Mouse (Mus musculus) liver, embryonic 11.5 days (tissue): ENCODE data around the gene Selenon. TPM values are rescaled to one million over a fixed set of nuclear protein-coding genes. Genes with fewer than 3 reads are reported as not detected.

Experiments used
- ATAC-seq: fragments of 200-750 bp; cut with Nextera tagmentation; replicated peaks from 2 replicates; pipeline ENCODE4 v1.8.0; 2017; ENCODE audit warnings: moderate number of reproducible peaks, mild to moderate bottlenecking, moderate TSS enrichment, moderate library complexity; ENCODE audit not compliant: low FRiP score
- DNase-seq: peaks from one replicate; pipeline ENCODE4 v3.0.0-alpha.2; 2017; ENCODE audit warnings: low spot score
- H3K27ac ChIP-seq: fragments of 300-500 bp; sonication (generic); 2 replicates; pipeline ENCODE4 v1.5.1; 2014; ENCODE audit warnings: mild to moderate bottlenecking, low read depth, low read length, control low read depth
- H3K27me3 ChIP-seq: fragments of 300-500 bp; sonication (generic); replicated peaks from 2 replicates; pipeline ENCODE4 v1.6.1; 2014; ENCODE audit warnings: low read length, mixed read lengths; ENCODE audit not compliant: control insufficient read depth, insufficient read depth
- H3K36me3 ChIP-seq: fragments of 300-500 bp; sonication (generic); 2 replicates; pipeline ENCODE4 v1.6.1; 2014; ENCODE audit warnings: mild to moderate bottlenecking, low read length, moderate library complexity, mixed read lengths; ENCODE audit not compliant: control insufficient read depth, insufficient read depth
- H3K4me1 ChIP-seq: fragments of 300-500 bp; sonication (generic); replicated peaks from 2 replicates; pipeline ENCODE4 v1.6.1; 2014; ENCODE audit warnings: low read length, mixed read lengths; ENCODE audit not compliant: control insufficient read depth, insufficient read depth
- H3K4me2 ChIP-seq: fragments of 300-500 bp; sonication (generic); 2 replicates; pipeline ENCODE4 v1.6.1; 2014; ENCODE audit warnings: mild to moderate bottlenecking, control low read depth, moderate library complexity
- H3K4me3 ChIP-seq: fragments of 300-500 bp; sonication (generic); 2 replicates; pipeline ENCODE4 v1.5.1; 2014; ENCODE audit warnings: low read depth, low read length, control low read depth
- H3K9ac ChIP-seq: fragments of 300-500 bp; sonication (generic); 2 replicates; pipeline ENCODE4 v1.6.1; 2014; ENCODE audit warnings: low read depth, low read length, control low read depth
- H3K9me3 ChIP-seq: fragments of 300-500 bp; sonication (generic); 2 replicates; pipeline ENCODE4 v1.6.1; 2016; ENCODE audit warnings: low read length, inconsistent platforms, mixed read lengths; ENCODE audit not compliant: control insufficient read depth
- WGBS: fragments of 180-500 bp; shearing (Covaris S2); extraction: QIAGEN DNeasy Blood & Tissue Kit; methylation state at CpG from one replicate; pipeline ENCODE4 v1.1.7; 2014; 5-methylcytosine and 5-hydroxymethylcytosine counted together
- polyA plus RNA-seq: library from polyadenylated mRNA; unstranded; fragments of >200 nt; fragmentation: Nextera tagmentation; extraction: Ambion mirVana; gene quantifications from 2 replicates; pipeline ENCODE4 v1.2.1, GENCODE M21; 2014

Gene Selenon
- polyA plus RNA-seq, 1 experiment from 2014 or later: 13.1 TPM

DNA sequence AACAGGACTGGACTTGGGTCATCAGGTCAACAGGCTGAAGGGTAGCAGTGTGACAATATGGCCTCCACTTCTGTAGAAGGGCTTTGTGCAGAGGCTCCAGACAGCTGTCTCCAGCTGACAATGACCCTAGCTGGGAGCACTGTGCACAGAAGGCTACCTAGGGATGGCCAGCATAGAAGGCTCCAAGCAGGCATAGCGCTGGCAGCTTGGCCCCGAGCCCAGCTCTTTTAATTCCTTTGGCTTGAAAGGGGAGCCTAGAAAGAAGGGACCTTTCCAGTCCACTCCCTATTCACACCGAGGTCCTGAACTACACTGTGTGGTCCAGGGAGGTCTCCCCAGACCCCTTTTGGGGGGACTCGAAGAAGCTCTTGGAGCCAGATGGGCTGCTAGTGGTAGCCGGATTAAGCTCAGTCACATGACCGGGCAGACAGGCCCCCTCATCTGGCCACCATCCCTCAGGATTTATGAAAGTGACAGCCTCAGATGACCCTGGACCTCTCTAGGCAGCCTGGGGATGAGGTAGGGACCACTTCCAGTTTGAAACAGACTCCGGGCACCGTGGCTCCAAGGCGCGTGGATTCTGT, 12.9 kb downstream of the Selenon start:
- DNase-seq (no peak), ATAC-seq (no peak)
- H3K4me1 ChIP-seq: peaks cover 8% of the 10 kb centered on the region
- H3K27ac ChIP-seq: no peak overlapping the region
- 86% methylated on average over 10 of the region's 10 CpGs for WGBS
- H3K27me3 ChIP-seq: no peaks in the 10 kb centered on the region
- H3K4me2 ChIP-seq: no peak overlapping the region
- H3K9me3 ChIP-seq: no peaks in the 10 kb centered on the region
- no peak overlapping the region for H3K4me3 ChIP-seq
- no peak overlapping the region for H3K9ac ChIP-seq
- H3K36me3 ChIP-seq: peaks cover 13% of the 10 kb centered on the region

DNA sequence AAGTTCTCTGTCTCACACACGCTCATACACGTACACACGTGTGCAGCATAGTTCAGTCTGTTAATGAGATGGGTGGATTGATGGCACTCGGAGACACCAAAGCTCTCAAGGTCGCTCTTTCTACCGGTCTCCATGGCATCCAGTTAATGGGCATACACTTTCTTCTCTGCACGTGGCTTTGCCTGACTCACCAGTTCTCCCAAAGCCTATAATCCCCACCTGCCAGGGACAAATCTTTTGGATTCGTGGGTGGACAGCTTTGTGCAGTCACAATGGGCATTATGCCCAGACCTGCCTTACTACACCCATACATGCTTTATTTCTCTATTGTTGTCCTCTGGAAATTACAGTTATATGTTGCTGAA, 16.2 kb downstream of the Selenon start:
- Histone ChIP-seq H3K4me1 (peaks cover 26% of the 10 kb centered on the region), H3K27me3 (no peaks in the 10 kb centered on the region), H3K9me3 (no peaks in the 10 kb centered on the region), H3K27ac (0 out of 2 replicates have a peak overlapping the region, but pooled peaks have one; percentile 16), H3K4me2 (peak overlapping the region; percentile 98), H3K4me3 (peak overlapping the region; percentile 98), H3K36me3 (peaks cover 3% of the 10 kb centered on the region; the same call in 1 of the 2 replicates), H3K9ac (peak overlapping the region; percentile 53; the same call in 1 of the 2 replicates)
- ATAC-seq (no peak), DNase-seq (no peak)
- WGBS: 14% methylated on average over 8 of the region's 8 CpGs

DNA sequence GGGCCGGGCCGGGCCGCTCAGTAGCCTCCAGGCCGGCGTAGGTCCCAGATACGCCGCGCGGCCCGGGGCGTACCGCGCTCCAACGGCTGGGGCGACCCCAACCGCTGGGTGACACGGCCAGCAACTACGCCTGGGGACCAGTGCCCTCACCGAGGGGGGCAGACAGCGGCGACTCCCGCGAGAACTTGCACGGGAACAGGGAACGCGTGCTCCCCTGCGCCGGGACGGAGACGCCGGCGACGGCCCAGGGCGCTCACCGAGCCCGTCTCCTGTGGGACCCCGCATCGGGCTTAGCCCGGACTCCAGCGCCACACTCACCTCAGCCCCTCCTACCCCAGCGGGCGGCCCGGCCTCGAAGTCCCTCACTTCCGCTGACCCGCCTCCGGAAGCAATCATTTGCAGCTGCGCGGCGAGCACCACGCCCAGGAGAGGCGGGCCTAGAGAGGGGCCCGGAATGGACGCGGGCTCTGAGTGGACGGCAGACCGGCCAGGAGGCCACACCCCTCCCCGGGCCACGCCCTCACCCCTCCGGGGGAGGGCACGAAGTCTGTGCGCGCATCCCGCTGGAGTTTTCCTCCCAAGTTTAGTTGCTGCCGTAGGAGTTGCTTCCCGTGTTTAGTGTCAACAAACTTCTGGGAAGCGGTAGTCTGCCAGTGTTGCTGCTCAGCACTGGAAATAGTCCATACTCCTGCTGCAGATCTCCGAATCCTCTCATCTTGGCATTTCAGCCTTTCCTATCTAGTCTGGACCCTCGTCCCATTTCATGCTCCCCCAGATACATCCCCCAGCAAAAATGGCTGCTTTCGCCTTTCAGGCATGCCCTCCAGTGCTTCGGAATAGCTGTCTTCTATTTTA, 16.8 kb downstream of the Selenon start, which contains the start of gene Mtfr1l:
TSS of gene Mtfr1l (minus strand) at position 456 of the 855 bp plus-strand sequence.
- Histone ChIP-seq H3K27ac (peak within 1 kb of the TSS; percentile 85), H3K4me3 (peak within 1 kb of the TSS; percentile 98), H3K36me3 (peaks cover 1% of the 10 kb centered on the region; the same call in 1 of the 2 replicates), H3K9me3 (no peaks in the 10 kb centered on the region), H3K4me2 (peak within 1 kb of the TSS; percentile 98), H3K9ac (peak within 1 kb of the TSS; percentile 91), H3K27me3 (no peaks in the 10 kb centered on the region), H3K4me1 (peaks cover 26% of the 10 kb centered on the region)
- ATAC-seq (peak; percentile 96), DNase-seq (peak; percentile 98)
- under 1% methylated on average over 71 of the region's 71 CpGs for WGBS

DNA sequence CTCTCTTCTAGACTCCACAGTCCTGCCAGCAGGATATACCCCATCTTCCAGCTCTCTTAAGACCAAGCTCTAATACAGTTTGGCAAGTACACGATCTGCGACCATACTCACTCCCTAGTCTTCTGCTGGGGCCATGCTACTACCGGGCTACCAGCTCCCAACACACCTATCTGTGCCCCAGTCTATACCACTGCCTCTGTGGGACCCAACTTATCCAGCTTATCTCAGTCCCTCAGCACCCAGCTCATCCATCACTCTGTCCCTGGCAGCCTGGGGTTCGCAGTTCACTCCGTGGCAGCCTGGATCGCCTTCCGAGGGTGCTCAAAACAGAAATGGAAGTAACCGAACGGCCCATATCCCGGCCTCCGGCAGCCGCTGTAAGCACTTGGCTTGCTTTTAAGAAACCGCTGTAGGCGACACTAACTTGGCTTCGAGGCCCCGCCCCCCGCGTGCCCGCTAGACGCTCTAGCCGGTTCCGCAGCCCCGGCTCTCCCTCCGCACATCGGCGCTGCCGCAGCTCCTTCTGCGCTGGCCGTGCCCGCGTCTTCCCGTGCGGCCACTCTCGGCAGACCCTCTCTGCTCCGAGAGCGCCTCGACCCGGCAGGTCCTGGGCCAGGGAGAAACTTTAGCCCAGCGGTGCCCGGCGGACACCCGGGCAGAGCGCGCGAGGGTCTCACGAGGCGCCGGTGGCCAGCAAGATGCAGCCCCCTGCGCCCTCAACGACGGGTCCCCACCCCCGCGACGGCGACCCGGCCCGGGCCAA, 17.7 kb downstream of the Selenon start:
- Histone ChIP-seq H3K27me3 (no peaks in the 10 kb centered on the region), H3K27ac (peak overlapping the region; percentile 85), H3K9me3 (no peaks in the 10 kb centered on the region), H3K4me1 (peaks cover 26% of the 10 kb centered on the region), H3K4me2 (peak overlapping the region; percentile 98), H3K36me3 (peaks cover 8% of the 10 kb centered on the region; the same call in 1 of the 2 replicates), H3K4me3 (peak overlapping the region; percentile 98), H3K9ac (peak overlapping the region; percentile 91)
- DNase-seq (peak; percentile 75), ATAC-seq (peak; percentile 72)
- WGBS: under 1% methylated on average over 56 of the region's 57 CpGs

DNA sequence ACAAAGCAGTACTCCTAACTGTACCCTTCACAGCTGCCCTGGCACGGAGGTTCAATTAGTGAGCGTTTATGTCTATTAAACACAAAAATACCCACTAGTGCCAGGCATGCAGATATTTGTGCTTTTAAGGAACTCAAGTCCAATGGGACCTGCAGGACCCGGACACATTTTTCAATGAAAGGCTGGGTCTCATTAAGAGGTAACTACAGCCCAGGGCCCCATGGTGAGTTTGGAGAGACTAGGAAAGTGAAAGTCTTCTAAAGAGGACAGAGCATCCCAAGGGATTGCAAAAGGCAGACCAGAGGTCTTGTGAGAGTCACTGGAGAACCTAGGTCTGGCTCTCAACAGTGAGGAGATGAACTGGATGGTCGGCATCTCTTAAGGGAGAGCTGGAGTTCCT, 18.5 kb downstream of the Selenon start:
- H3K36me3 ChIP-seq: peaks cover 10% of the 10 kb centered on the region
- ATAC-seq (no peak), DNase-seq (no peak)
- H3K27ac ChIP-seq: peak overlapping the region; percentile 85; the same call in 1 of the 2 replicates
- peak overlapping the region; percentile 91; the same call in 1 of the 2 replicates for H3K9ac ChIP-seq
- no peaks in the 10 kb centered on the region for H3K27me3 ChIP-seq
- H3K9me3 ChIP-seq: no peaks in the 10 kb centered on the region
- H3K4me1 ChIP-seq: peaks cover 26% of the 10 kb centered on the region
- peak overlapping the region; percentile 98 for H3K4me3 ChIP-seq
- whole genome bisulfite sequencing: 77% methylated on average over 4 of the region's 4 CpGs
- H3K4me2 ChIP-seq: peak overlapping the region; percentile 98

DNA sequence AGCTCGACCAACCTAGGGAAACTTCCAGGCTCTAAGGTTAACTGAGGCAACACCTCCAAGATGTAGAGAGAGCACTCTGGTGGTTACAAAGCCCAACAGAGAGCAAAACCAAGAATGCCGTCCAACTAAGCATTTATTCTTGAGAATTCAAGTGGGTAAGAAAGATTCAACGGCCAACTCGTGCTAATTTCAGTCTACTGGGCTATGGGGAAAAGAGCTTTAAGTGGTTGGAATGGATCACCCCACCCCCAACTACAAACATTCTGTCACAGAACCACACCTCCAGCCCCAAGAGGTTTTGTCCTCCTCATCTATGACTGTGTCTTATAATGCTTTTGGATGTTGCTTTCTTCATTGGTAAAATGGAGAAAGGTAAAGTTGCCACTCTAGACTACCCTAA, 19.0 kb downstream of the Selenon start:
- Histone ChIP-seq H3K9ac (no peak overlapping the region), H3K27me3 (no peaks in the 10 kb centered on the region), H3K4me3 (no peak overlapping the region), H3K9me3 (no peaks in the 10 kb centered on the region), H3K4me2 (peak overlapping the region; percentile 98; the same call in 1 of the 2 replicates), H3K4me1 (peaks cover 26% of the 10 kb centered on the region), H3K36me3 (peaks cover 14% of the 10 kb centered on the region), H3K27ac (no peak overlapping the region)
- no peak for DNase-seq
- no peak for ATAC-seq
- WGBS: 68% methylated on average over 4 of the region's 4 CpGs

DNA sequence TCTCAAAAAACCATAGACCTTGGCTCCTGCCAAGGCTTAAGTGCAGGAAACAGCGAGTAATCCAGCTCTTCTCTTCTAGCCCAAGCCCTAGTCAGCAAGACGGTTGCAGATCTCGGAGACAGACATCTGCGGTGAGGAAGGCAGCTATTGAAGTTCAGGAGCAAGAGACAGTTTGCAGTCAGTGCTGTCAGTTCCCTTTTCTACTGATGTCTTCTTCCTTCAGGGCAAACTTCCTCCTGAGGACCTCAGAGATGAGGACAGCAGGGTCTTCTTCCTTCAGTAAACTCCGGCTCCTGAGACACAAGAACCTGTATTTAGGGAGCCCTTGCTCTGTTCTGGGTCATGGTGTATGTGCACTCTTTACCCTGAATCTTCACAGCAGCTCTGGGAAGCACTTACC, 25.7 kb downstream of the Selenon start:
- Histone ChIP-seq H3K4me3 (no peak overlapping the region), H3K36me3 (peaks cover 46% of the 10 kb centered on the region), H3K9me3 (no peaks in the 10 kb centered on the region), H3K4me1 (no peaks in the 10 kb centered on the region), H3K9ac (no peak overlapping the region), H3K27ac (peak overlapping the region; percentile 14; the same call in 1 of the 2 replicates), H3K4me2 (no peak overlapping the region), H3K27me3 (no peaks in the 10 kb centered on the region)
- no peak for ATAC-seq
- no peak for DNase-seq
- WGBS: 61% methylated on average over 5 of the region's 5 CpGs

DNA sequence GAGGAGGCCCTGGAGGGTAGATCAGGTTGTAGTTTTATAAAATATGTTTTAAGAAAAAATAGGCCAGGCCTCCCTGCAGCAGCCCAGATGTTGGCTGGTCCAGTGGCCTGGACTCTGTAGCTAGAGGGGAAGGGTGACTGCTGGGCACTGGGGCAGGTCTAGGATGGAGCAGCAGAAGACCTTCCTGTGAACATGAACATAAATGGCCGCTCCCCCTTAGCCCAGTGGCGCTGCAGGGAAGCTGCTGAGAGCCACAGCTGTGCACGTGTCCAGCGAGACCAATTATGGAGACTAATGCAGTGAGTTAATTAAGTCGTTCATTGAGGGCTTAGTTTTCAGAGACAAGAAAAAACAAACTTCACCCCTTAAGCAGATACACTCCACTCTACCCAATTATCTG, 26.2 kb downstream of the Selenon start:
- no peak for DNase-seq
- H3K4me3 ChIP-seq: no peak overlapping the region
- no peaks in the 10 kb centered on the region for H3K9me3 ChIP-seq
- peaks cover 48% of the 10 kb centered on the region for H3K36me3 ChIP-seq
- H3K27me3 ChIP-seq: no peaks in the 10 kb centered on the region
- 65% methylated on average over 5 of the region's 5 CpGs for WGBS
- no peaks in the 10 kb centered on the region for H3K4me1 ChIP-seq
- H3K9ac ChIP-seq: no peak overlapping the region
- no peak for ATAC-seq
- H3K27ac ChIP-seq: peak overlapping the region; percentile 14; the same call in 1 of the 2 replicates
- no peak overlapping the region for H3K4me2 ChIP-seq
